Mouse (Mus musculus) C2C12 (cell line): Measurements from ENCODE around the gene Baz2b.

Experiments used
- CTCF ChIP-seq: IDR thresholded peaks from one replicate; pipeline ENCODE4 v1.5.1; 2011; ENCODE audit not compliant: control insufficient read depth, insufficient read depth, insufficient read length
- FOSL1 ChIP-seq: IDR thresholded peaks from one replicate; pipeline ENCODE4 v1.8.0; 2011; ENCODE audit warnings: mild to moderate bottlenecking, low read length; ENCODE audit not compliant: poor library complexity, insufficient read depth, severe bottlenecking
- MYOG ChIP-seq: IDR thresholded peaks from one replicate; pipeline ENCODE4 v1.6.1; 2011; ENCODE audit not compliant: control insufficient read depth, insufficient read length; ENCODE audit errors: extremely low read depth

DNA sequence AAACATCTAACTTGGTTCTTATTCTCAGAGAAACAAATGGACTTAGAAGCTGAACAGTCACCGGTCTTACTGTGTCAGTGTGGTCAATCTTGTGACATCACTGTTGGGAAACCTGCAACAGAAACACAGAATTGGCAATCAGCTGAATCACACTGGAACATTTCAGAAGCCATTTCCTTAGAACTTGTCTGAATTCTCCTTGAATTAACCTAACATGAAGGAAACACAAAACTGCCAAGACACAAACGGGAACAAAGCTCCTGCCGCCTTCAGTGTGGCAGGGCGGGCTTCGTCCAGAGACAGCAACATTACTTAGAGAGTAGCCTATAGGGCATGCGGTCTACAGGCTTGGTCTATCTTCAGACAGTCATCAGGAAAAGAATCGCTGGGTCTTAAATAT lies 132.8 kb downstream of the Baz2b start:
- TF ChIP-seq FOSL1 (no peak), CTCF (no peak), MYOG (no peak)
